Mouse (Mus musculus): ENCODE data around the gene Gm17606. TPM values are rescaled to one million over a fixed set of nuclear protein-coding genes. Genes with fewer than 3 reads are reported as not detected.

Gene Gm17606
- polyA plus RNA-seq, 1 experiment from 2014 or later: not detected

DNA sequence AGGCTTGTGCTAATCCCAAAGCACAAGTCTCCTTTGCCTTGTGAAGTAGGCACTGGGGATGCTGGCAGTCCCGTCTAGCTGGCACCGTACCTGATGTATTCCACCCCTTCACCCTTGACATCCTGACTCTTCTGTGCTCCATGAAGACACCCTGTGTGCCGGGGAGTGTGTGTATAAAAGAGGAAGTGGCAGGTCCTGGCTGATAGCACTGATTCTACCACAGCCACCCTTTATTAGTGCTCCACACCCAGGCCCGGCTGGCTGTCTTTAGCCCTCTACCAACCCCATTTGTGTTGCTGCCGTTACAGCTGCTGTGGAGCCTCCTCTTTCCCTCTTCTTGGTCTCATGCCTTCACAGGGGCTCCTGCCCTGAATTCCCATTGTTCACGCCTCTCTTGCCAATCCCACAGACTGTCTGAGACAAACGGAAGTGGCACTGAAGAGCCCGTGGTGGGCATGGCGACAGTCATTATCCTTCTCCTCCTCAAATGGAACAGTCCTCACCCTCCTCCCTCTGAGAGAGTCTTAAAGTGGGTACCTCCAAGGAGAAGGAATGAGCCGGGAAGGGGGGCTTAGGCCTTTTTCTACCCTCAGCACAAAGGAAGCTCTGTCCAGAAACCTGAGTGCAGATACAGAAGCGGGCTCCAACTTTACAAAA lies 10.0 kb upstream of the Gm17606 start:
- DNase-seq (ENCODE audit: low spot score) (no peak), ATAC-seq (replicated peaks; ENCODE audit: low FRiP score, low read depth) (no peak)
- H3K27ac ChIP-seq: no peak overlapping the region
- no peak overlapping the region for H3K4me2 ChIP-seq (ENCODE audit: low read length)
- no peaks in the 10 kb centered on the region for H3K9me3 ChIP-seq (replicated peaks; ENCODE audit: low read length)
- WGBS: 83% methylated on average over 11 of the region's 11 CpGs
- H3K36me3 ChIP-seq (ENCODE audit: insufficient read depth, low read length): no peaks in the 10 kb centered on the region
- TF ChIP-seq CTCF (IDR thresholded peaks at IDR 0.05; ENCODE audit: low read depth): no peak
- no peak overlapping the region for H3K9ac ChIP-seq (ENCODE audit: low read depth, low read length)
- no peaks in the 10 kb centered on the region for H3K4me1 ChIP-seq (replicated peaks; ENCODE audit: insufficient read depth, low read length)
- no peak overlapping the region for H3K4me3 ChIP-seq (replicated peaks; ENCODE audit: low read depth, low read length)
- H3K27me3 ChIP-seq (ENCODE audit: insufficient read depth, low read length): no peaks in the 10 kb centered on the region

DNA sequence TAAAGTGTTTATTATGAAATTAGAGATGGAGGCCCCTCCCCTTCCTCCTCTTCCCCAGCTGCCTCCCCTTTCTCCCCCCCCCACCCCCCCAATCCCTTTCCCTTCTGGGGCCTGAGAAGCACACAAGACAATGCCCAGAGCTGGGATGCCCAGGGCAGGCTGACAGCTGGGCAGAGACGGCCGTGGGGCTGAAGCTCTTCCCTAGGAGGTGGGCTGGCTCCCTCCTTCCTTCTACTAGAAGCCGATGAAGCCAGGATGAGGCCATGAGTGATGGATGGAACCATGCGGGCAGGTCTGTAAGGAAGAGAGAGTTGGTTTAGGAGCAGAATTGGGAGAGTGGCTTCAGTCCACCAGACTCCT lies 9.5 kb upstream of the Gm17606 start:
- H3K9me3 ChIP-seq (replicated peaks; ENCODE audit: low read length): no peaks in the 10 kb centered on the region
- no peak overlapping the region for H3K4me3 ChIP-seq (replicated peaks; ENCODE audit: low read depth, low read length)
- H3K27me3 ChIP-seq (ENCODE audit: insufficient read depth, low read length): no peaks in the 10 kb centered on the region
- H3K36me3 ChIP-seq (ENCODE audit: insufficient read depth, low read length): 0 out of 2 replicates have a peak, but pooled peaks cover 3% of the 10 kb centered on the region
- no peaks in the 10 kb centered on the region for H3K4me1 ChIP-seq (replicated peaks; ENCODE audit: insufficient read depth, low read length)
- no peak overlapping the region for H3K27ac ChIP-seq
- ATAC-seq (replicated peaks; ENCODE audit: low FRiP score, low read depth) (no peak), DNase-seq (ENCODE audit: low spot score) (no peak)
- TF ChIP-seq CTCF (IDR thresholded peaks at IDR 0.05; ENCODE audit: low read depth): no peak
- no peak overlapping the region for H3K9ac ChIP-seq (ENCODE audit: low read depth, low read length)
- WGBS: 80% methylated on average over 4 of the region's 4 CpGs
- no peak overlapping the region for H3K4me2 ChIP-seq (ENCODE audit: low read length)

DNA sequence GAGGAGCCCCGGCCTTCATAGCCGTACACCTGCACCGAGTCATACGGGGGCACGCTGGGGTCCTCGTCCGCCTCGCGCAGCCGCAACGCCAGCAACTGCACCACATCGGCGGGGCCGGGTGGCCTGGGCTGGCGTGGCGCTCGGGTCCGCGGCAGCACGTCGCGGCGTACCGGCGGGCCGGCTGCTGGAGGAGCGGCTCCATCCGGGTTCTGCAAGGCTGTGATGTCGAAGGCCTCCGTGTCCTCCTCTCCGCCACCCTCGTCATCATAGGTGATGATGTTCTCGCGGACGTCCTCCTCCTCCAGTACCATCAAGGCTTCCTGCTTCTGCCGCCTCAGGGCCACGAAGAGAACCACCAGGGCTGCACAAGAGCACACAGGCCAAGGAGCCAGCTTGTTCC lies 8.5 kb upstream of the Gm17606 start:
- ATAC-seq (replicated peaks; ENCODE audit: low FRiP score, low read depth): no peak
- 94% methylated on average over 37 of the region's 37 CpGs for WGBS
- 0 out of 2 replicates have a peak, but pooled peaks cover 4% of the 10 kb centered on the region for H3K36me3 ChIP-seq (ENCODE audit: insufficient read depth, low read length)

DNA sequence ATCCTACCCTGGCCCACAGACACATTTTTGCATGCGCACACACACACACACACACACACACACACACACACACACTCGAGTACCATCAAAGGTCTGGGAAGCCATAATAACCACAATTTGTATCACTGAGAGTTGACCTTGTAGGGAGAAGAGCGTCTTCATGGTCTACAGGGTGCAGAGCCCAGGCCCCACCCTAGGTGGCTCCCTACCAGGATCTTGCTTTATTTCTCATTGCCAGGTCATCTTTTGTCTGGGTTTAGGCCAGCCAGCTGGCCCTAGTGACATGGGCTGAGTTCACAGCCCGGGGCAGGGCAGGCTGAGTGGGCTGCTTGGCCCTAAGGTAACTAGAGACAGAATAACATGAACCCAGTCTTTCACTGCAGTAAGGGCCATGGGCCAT lies 6.6 kb upstream of the Gm17606 start:
- H3K4me1 ChIP-seq (replicated peaks; ENCODE audit: insufficient read depth, low read length): no peaks in the 10 kb centered on the region
- DNase-seq (ENCODE audit: low spot score) (no peak), ATAC-seq (replicated peaks; ENCODE audit: low FRiP score, low read depth) (no peak)
- TF ChIP-seq CTCF (IDR thresholded peaks at IDR 0.05; ENCODE audit: low read depth): peak; percentile 40; the same call in 1 of the 2 replicates
- H3K27me3 ChIP-seq (ENCODE audit: insufficient read depth, low read length): no peaks in the 10 kb centered on the region
- H3K4me2 ChIP-seq (ENCODE audit: low read length): no peak overlapping the region
- 84% methylated on average over 4 of the region's 4 CpGs for WGBS
- no peak overlapping the region for H3K9ac ChIP-seq (ENCODE audit: low read depth, low read length)
- H3K27ac ChIP-seq: no peak overlapping the region
- H3K9me3 ChIP-seq (replicated peaks; ENCODE audit: low read length): no peaks in the 10 kb centered on the region
- no peak overlapping the region for H3K4me3 ChIP-seq (replicated peaks; ENCODE audit: low read depth, low read length)
- 0 out of 2 replicates have a peak, but pooled peaks cover 4% of the 10 kb centered on the region for H3K36me3 ChIP-seq (ENCODE audit: insufficient read depth, low read length)

More for the DNA sequence above, 8.5 kb upstream of the Gm17606 start:
- H3K4me2 ChIP-seq (ENCODE audit: low read length): no peak overlapping the region
- no peak overlapping the region for H3K9ac ChIP-seq (ENCODE audit: low read depth, low read length)
- H3K4me1 ChIP-seq (replicated peaks; ENCODE audit: insufficient read depth, low read length): no peaks in the 10 kb centered on the region
- no peak overlapping the region for H3K27ac ChIP-seq
- H3K9me3 ChIP-seq (replicated peaks; ENCODE audit: low read length): no peaks in the 10 kb centered on the region
- no peak for TF ChIP-seq CTCF (IDR thresholded peaks at IDR 0.05; ENCODE audit: low read depth)
- no peak overlapping the region for H3K4me3 ChIP-seq (replicated peaks; ENCODE audit: low read depth, low read length)
- H3K27me3 ChIP-seq (ENCODE audit: insufficient read depth, low read length): no peaks in the 10 kb centered on the region
- DNase-seq (ENCODE audit: low spot score): no peak

DNA sequence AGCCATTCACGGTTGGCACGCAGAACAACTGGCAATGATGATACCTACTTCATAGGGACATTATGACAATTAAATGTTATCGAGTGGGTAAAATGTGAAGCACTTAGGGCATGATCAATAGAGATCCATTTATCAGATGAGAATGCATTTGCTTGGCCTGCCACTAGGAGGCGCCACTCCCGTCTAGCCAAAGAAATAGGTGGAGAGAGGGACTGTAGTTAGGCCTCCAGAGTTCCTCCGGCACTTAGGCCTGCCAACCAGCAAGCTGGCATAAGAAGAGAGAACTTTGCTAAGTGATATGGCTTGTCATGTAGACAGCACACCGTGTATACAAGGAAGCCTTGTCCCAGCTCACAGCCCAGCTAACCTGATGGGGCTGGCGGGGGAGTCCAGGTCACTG lies 3.8 kb upstream of the Gm17606 start:
- H3K36me3 ChIP-seq (ENCODE audit: insufficient read depth, low read length): 0 out of 2 replicates have a peak, but pooled peaks cover 4% of the 10 kb centered on the region

DNA sequence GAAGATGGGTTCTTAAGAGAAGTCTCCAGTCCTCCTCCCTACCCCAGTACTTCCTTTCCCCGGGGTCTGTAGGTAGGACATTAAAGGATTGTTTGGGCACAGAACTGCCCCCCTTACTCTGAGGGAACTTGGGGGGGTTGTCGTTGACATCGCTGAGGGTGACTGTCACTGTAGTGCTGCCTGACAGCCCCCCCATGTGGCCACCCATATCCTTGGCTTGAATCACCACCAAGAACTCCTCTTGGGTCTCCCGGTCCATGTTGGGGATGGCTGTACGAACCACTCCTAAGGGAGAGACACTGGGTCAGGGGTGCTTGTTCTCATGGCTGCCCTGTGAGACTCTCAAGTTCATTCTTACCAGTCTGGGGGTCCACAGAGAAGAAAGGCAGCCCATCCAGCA lies 2.5 kb upstream of the Gm17606 start:
- Histone ChIP-seq H3K27ac (no peak overlapping the region), H3K4me3 (replicated peaks; ENCODE audit: low read depth, low read length) (no peak overlapping the region), H3K36me3 (ENCODE audit: insufficient read depth, low read length) (peaks cover 16% of the 10 kb centered on the region), H3K9me3 (replicated peaks; ENCODE audit: low read length) (no peaks in the 10 kb centered on the region), H3K4me1 (replicated peaks; ENCODE audit: insufficient read depth, low read length) (no peaks in the 10 kb centered on the region; the same call in 1 of the 2 replicates), H3K27me3 (ENCODE audit: insufficient read depth, low read length) (no peaks in the 10 kb centered on the region), H3K4me2 (ENCODE audit: low read length) (no peak overlapping the region), H3K9ac (ENCODE audit: low read depth, low read length) (no peak overlapping the region)
- TF ChIP-seq CTCF (IDR thresholded peaks at IDR 0.05; ENCODE audit: low read depth): peak; percentile 33; the same call in 1 of the 2 replicates
- ATAC-seq (replicated peaks; ENCODE audit: low FRiP score, low read depth) (no peak), DNase-seq (ENCODE audit: low spot score) (no peak)
- 67% methylated on average over 5 of the region's 5 CpGs for WGBS

More for the DNA sequence above, 3.8 kb upstream of the Gm17606 start:
- TF ChIP-seq CTCF (IDR thresholded peaks at IDR 0.05; ENCODE audit: low read depth): peak; percentile 83
- Histone ChIP-seq H3K4me1 (replicated peaks; ENCODE audit: insufficient read depth, low read length) (no peaks in the 10 kb centered on the region; the same call in 1 of the 2 replicates), H3K4me2 (ENCODE audit: low read length) (no peak overlapping the region), H3K4me3 (replicated peaks; ENCODE audit: low read depth, low read length) (no peak overlapping the region), H3K9ac (ENCODE audit: low read depth, low read length) (no peak overlapping the region), H3K27me3 (ENCODE audit: insufficient read depth, low read length) (no peaks in the 10 kb centered on the region), H3K9me3 (replicated peaks; ENCODE audit: low read length) (no peaks in the 10 kb centered on the region), H3K27ac (no peak overlapping the region)
- no peak for ATAC-seq (replicated peaks; ENCODE audit: low FRiP score, low read depth)
- WGBS: 58% methylated on average over 8 of the region's 8 CpGs
- DNase-seq (ENCODE audit: low spot score): peak; percentile 59

Data from kidney, postnatal 0 days (tissue).